Mouse (Mus musculus): Measurements from ENCODE around the gene Zmynd15. TPM values are rescaled to one million over a fixed set of nuclear protein-coding genes. Genes with fewer than 3 reads are reported as not detected.

Gene Zmynd15
- total RNA-seq, 1 experiment from 2014 or later: 0.58 TPM

- no peak for ATAC-seq (ENCODE audit: extremely low read depth, insufficient number of reproducible peaks, low FRiP score, poor library complexity, severe bottlenecking)
Measured at GRCm38 (mm10) chr11:70489684-70490083, 30.5 kb downstream of the Zmynd15 start.

DNA sequence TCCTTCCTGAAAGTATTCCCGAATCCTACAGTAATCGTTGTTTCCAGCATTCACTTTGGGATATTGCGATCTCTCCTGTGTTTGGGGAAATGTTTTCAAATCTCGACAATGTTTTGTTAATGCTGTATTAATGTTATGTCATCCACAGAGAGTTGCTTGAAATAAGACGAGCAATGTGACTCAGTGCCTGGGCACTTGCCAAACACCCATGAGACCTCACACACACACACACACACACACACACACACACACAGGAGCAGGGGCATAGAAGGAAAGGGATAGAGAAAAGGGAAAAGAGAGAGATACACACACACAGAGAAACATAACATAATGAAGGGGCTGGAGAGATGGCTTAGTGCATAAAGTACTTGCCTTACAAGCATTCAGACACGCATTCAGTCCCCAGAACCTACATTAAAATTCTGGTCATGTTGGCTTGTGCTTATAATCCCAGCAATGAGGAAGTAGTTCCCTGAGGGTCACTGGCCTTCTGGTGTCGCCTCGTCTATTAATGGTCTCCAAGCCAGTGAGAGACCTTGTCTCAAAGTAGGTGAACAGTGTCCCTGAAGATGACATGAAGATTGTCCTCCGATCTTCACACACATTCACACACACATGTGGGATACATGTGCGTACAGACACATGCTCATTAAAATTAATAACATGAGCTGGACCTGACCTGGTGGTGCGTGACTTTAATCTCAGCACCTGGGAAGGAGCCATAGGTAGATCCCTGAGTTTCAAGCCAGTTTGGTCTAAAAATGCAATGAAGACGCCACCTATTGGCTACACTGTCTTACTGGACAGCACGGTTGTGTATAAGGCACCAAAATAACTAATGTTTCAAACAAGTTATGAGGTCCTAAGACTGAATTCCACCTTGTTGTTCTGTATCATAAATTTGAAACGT is 40.6 kb downstream of the Zmynd15 start:
- 0 out of 2 replicates have a peak, but pooled peaks have one; percentile 13 for ATAC-seq (ENCODE audit: extremely low read depth, insufficient number of reproducible peaks, low FRiP score, poor library complexity, severe bottlenecking)

DNA sequence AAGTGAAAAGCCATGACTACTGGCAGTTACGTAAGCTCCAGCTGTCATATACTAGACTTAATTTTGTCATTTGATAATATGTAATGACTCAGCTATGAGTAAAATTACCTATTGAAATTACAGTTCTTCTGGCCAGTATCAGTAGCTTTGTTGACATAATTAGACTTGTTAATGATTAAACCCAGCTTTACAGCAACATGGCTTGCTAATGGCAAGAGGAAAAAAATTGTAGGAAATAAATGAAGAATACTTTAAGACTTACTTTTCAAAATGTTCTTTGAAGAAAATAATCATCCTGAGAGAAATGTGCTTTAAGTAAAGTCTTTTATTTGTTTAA is 41.2 kb downstream of the Zmynd15 start:
- ATAC-seq (ENCODE audit: extremely low read depth, insufficient number of reproducible peaks, low FRiP score, poor library complexity, severe bottlenecking): no peak

DNA sequence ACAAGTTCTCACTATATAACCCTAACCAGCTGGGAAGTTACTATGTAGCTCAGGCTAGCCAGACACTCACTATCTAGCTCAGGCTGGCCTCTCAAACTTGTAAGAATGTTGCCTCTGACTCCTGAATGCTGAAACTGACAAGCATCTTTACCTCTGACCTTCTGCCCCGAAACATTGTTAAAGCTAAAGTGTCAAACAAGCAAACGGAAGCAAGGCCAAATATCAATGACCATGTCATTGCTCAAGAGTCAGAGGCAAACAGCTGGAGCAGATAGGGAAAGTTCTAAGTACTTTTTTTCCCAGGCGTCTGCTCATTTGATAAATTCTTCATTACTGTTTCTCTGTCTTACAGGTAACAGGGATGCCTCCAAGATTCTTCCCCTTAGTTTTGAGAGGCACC is 42.8 kb downstream of the Zmynd15 start:
- ATAC-seq (ENCODE audit: extremely low read depth, insufficient number of reproducible peaks, low FRiP score, poor library complexity, severe bottlenecking): no peak

DNA sequence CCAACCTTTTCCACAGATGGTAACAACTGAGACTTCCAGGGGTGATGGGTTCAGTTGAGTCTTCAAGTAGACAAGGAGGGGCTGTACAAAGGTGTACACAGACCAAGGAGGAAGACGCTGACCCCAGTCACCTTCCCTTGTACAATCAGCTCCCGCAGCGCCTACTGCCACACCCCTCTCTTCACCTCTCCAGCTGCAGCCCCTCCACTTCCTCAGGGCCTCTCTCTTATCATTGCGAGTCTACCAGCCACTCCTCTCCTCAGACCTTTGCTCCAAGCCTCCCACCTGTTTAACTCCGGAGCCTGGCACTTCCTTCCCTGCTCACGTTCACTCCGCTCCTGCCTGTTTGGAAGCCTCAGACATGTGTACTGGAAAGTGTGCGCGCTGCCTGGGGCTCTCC is 45.7 kb downstream of the Zmynd15 start, which contains the start of gene Tm4sf5:
Gene Tm4sf5, plus strand, starts transcription at position 275 of the 400 bp plus-strand sequence.
- no peak for ATAC-seq (ENCODE audit: extremely low read depth, insufficient number of reproducible peaks, low FRiP score, poor library complexity, severe bottlenecking)

DNA sequence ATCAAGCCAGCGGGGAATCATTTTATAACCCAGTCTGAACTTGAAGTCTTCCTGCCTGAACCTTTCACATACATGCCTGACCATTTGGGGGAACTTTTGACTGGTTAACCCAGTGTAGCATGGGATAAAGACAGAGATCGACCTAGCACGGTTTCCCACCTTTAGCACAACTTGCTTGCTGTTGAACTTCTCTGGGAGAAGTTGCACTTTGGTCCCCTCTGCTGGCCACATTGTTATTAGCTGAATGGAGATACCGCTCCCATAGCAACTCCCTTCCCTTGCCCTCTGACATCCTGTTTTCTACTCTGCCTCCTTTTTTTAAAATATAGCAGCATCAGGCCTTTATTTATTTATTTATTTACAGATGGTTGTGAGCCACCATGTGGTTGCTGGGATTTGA is 47.2 kb downstream of the Zmynd15 start:
- peak; percentile 50; the same call in 1 of the 2 replicates for ATAC-seq (ENCODE audit: extremely low read depth, insufficient number of reproducible peaks, low FRiP score, poor library complexity, severe bottlenecking)

- ATAC-seq (ENCODE audit: extremely low read depth, insufficient number of reproducible peaks, low FRiP score, poor library complexity, severe bottlenecking): no peak
Measured at GRCm38 (mm10) chr11:70506962-70507515, 47.8 kb downstream of the Zmynd15 start.

DNA sequence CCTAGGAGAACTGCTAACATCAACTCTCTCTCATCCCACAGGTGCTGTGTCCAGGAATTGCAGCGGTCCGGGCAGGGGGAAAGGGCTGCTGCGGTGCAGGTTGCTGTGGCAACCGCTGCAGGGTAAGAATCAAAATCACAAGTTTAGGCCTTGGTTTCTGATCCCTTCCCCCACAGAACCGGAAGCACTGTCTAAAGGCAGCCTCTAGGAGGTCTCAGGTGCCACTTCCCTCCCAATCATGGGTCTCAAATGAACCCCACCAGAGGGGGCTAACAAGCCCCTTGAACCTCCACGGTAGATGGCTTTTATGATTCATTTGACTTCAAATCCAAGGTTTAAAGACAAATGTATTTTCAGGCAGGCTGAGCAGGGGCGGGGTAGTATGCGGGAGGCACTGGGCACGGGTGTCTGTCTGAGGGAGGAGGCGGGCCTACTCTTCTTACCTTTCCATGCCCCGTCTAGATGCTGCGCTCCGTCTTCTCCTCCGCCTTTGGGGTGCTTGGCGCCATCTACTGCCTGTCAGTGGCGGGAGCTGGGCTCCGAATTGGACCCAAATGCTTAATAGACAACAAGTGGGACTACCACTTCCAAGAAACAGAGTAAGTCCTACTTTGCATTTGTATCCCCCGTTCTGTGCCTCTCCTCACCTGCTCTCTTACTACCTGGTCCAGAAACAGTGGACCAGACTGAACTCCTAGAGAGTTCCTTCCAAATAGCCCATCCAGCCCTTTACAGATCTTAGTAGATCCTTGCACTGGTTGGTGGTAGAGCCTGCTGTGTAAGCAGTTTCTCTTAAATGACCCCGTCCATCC is 50.7 kb downstream of the Zmynd15 start:
- ATAC-seq (ENCODE audit: extremely low read depth, insufficient number of reproducible peaks, low FRiP score, poor library complexity, severe bottlenecking): peak; percentile 73; the same call in 1 of the 2 replicates

GRCm38 (mm10) chr11:70511242-70511641 is 52.0 kb downstream of the Zmynd15 start:
- ATAC-seq (ENCODE audit: extremely low read depth, insufficient number of reproducible peaks, low FRiP score, poor library complexity, severe bottlenecking): no peak

- no peak for ATAC-seq (ENCODE audit: extremely low read depth, insufficient number of reproducible peaks, low FRiP score, poor library complexity, severe bottlenecking)
Measured at GRCm38 (mm10) chr11:70511825-70512224, 52.6 kb downstream of the Zmynd15 start.

- no peak for ATAC-seq (ENCODE audit: extremely low read depth, insufficient number of reproducible peaks, low FRiP score, poor library complexity, severe bottlenecking)
Measured at GRCm38 (mm10) chr11:70512709-70513342, 53.6 kb downstream of the Zmynd15 start.

DNA sequence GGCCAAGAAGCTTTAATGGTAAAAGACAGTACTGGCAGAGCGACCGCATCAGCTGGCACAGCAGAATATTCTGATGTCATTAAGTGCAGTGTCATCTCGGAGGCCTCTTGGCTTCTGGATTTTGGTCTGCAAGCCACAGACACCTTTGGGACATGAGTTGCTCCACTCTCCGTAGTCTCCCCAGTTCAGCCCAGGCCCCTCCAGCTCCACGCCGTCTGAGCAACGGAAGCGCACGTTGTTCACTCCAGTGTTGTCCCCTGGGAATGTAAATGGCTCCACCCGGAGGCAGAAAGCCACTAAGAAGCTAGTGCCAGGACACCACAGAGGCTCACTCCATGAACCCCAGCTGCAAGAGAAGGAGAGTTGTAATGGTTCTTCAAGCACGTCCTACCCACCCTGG is 54.3 kb downstream of the Zmynd15 start:
- ATAC-seq (ENCODE audit: extremely low read depth, insufficient number of reproducible peaks, low FRiP score, poor library complexity, severe bottlenecking): no peak

- no peak for ATAC-seq (ENCODE audit: extremely low read depth, insufficient number of reproducible peaks, low FRiP score, poor library complexity, severe bottlenecking)
Measured at GRCm38 (mm10) chr11:70514288-70514687, 55.1 kb downstream of the Zmynd15 start, which contains the start of gene Vmo1. TSS of gene Vmo1 (minus strand) at chr11:70514616.

Other genes starting within 250 kb of the Zmynd15 start
- gene Slc16a11, start 246.7 kb upstream of the Zmynd15 start, total RNA-seq (2017): 1.4 and 2.7 TPM in 2 replicates
- gene Slc16a13, start 238.4 kb upstream of the Zmynd15 start, total RNA-seq (2017): 1.5 and 2.1 TPM in 2 replicates
- 0.12 TPM in 1 of 2 replicates, not detected in the other for gene Bcl6b, start 229.6 kb upstream of the Zmynd15 start, total RNA-seq (2017)
- gene 0610010K14Rik, start 221.5 kb upstream of the Zmynd15 start, total RNA-seq (2017): 21.9 and 26.8 TPM in 2 replicates
- gene Gm21988, start 219.6 kb upstream of the Zmynd15 start, total RNA-seq (2017): 0.47 and 0.86 TPM in 2 replicates
- gene Rnasek, start 219.6 kb upstream of the Zmynd15 start, total RNA-seq (2017): 60.4 and 69.0 TPM in 2 replicates
- gene Alox12, start 204.1 kb upstream of the Zmynd15 start, total RNA-seq (2017): 9.6 and 10.5 TPM in 2 replicates
- 0.35 and 2.0 TPM in 2 replicates for gene Alox12e, start 136.8 kb upstream of the Zmynd15 start, total RNA-seq (2017)
- 4.5 and 7.1 TPM in 2 replicates for gene Alox15, start 107.4 kb upstream of the Zmynd15 start, total RNA-seq (2017)
- gene Pelp1, start 49.4 kb upstream of the Zmynd15 start, total RNA-seq (2017): 4.9 and 5.5 TPM in 2 replicates
- 278 and 300 TPM in 2 replicates for gene Arrb2, start 26.8 kb upstream of the Zmynd15 start, total RNA-seq (2017)
- gene Med11, start 7.5 kb upstream of the Zmynd15 start, total RNA-seq (2017): 43.7 and 46.3 TPM in 2 replicates
- 0.74 TPM in 1 of 2 replicates, not detected in the other for gene Cxcl16, start 551 bp downstream of the Zmynd15 start, total RNA-seq (2017)
- gene Tm4sf5, start 45.8 kb downstream of the Zmynd15 start, total RNA-seq (2017): not detected in 2 replicates
- not detected in 2 replicates for gene Vmo1, start 55.2 kb downstream of the Zmynd15 start, total RNA-seq (2017)
- gene Gltpd2, start 59.8 kb downstream of the Zmynd15 start, total RNA-seq (2017): not detected in 2 replicates
- gene Psmb6, start 65.9 kb downstream of the Zmynd15 start, total RNA-seq (2017): 124 and 133 TPM in 2 replicates
- gene Gm40193, start 73.5 kb downstream of the Zmynd15 start, total RNA-seq (2017): not detected in 2 replicates
- 0.86 and 4.3 TPM in 2 replicates for gene Pld2, start 80.6 kb downstream of the Zmynd15 start, total RNA-seq (2017)
- gene Mink1, start 103.4 kb downstream of the Zmynd15 start, total RNA-seq (2017): 21.8 and 23.1 TPM in 2 replicates
- gene 4930544D05Rik, start 156.4 kb downstream of the Zmynd15 start, total RNA-seq (2017): not detected in 2 replicates
- 1.7 TPM in 1 of 2 replicates, not detected in the other for gene Chrne, start 159.8 kb downstream of the Zmynd15 start, total RNA-seq (2017)
- 1.4 and 1.7 TPM in 2 replicates for gene Gp1ba, start 179.7 kb downstream of the Zmynd15 start, total RNA-seq (2017)
- 261 and 283 TPM in 2 replicates for gene Rnf167, start 187.8 kb downstream of the Zmynd15 start, total RNA-seq (2017)
- 75.8 and 82.8 TPM in 2 replicates for gene Slc25a11, start 188.0 kb downstream of the Zmynd15 start, total RNA-seq (2017)
- 683 and 728 TPM in 2 replicates for gene Pfn1, start 195.2 kb downstream of the Zmynd15 start, total RNA-seq (2017)
- 16.7 and 21.2 TPM in 2 replicates for gene Eno3, start 197.8 kb downstream of the Zmynd15 start, total RNA-seq (2017)
- gene Spag7, start 210.0 kb downstream of the Zmynd15 start, total RNA-seq (2017): 49.2 and 55.3 TPM in 2 replicates
- 24.1 and 36.1 TPM in 2 replicates for gene Camta2, start 228.7 kb downstream of the Zmynd15 start, total RNA-seq (2017)
- 0.37 TPM in 1 of 2 replicates, not detected in the other for gene Inca1, start 240.7 kb downstream of the Zmynd15 start, total RNA-seq (2017)
- gene Kif1c, start 241.1 kb downstream of the Zmynd15 start, total RNA-seq (2017): 27.6 and 28.0 TPM in 2 replicates